Mouse (Mus musculus) neural tube, embryonic 15.5 days (tissue): ENCODE results near the gene Tmem8b. TPM values are rescaled to one million over a fixed set of nuclear protein-coding genes. Genes with fewer than 3 reads are reported as not detected.

Experiments
- ATAC-seq: fragments of 200-750 bp; cut with Nextera tagmentation; 2 replicates; pipeline ENCODE4 v1.8.0; 2017; ENCODE audit warnings: mild to moderate bottlenecking, moderate TSS enrichment, moderate library complexity; ENCODE audit not compliant: low FRiP score
- H3K27ac ChIP-seq: fragments of 300-500 bp; sonication (generic); replicated peaks from 2 replicates; pipeline ENCODE4 v1.5.1; 2015; ENCODE audit warnings: mild to moderate bottlenecking, inconsistent platforms
- H3K27me3 ChIP-seq: fragments of 300-500 bp; sonication (generic); replicated peaks from 2 replicates; pipeline ENCODE4 v1.6.1; 2015; ENCODE audit warnings: inconsistent platforms
- H3K36me3 ChIP-seq: fragments of 300-500 bp; sonication (generic); 2 replicates; pipeline ENCODE4 v1.6.1; 2015; ENCODE audit warnings: inconsistent platforms
- H3K4me1 ChIP-seq: fragments of 300-500 bp; sonication (generic); 2 replicates; pipeline ENCODE4 v1.6.1; 2015; ENCODE audit warnings: inconsistent platforms
- H3K4me2 ChIP-seq: fragments of 300-500 bp; sonication (generic); 2 replicates; pipeline ENCODE4 v1.6.1; 2015; ENCODE audit warnings: inconsistent platforms, mild to moderate bottlenecking, moderate library complexity
- H3K4me3 ChIP-seq: fragments of 300-500 bp; sonication (generic); replicated peaks from 2 replicates; pipeline ENCODE4 v1.5.1; 2015; ENCODE audit warnings: mild to moderate bottlenecking, inconsistent platforms
- H3K9ac ChIP-seq: fragments of 300-500 bp; sonication (generic); replicated peaks from 2 replicates; pipeline ENCODE4 v1.6.1; 2015; ENCODE audit warnings: mild to moderate bottlenecking, inconsistent platforms
- H3K9me3 ChIP-seq: fragments of 300-500 bp; sonication (generic); replicated peaks from 2 replicates; pipeline ENCODE4 v1.6.1; 2016; ENCODE audit warnings: inconsistent platforms
- WGBS: fragments of 180-500 bp; shearing (Covaris S2); methylation state at CpG from one replicate; pipeline ENCODE4 v1.1.7; 2015; ENCODE audit warnings: mixed read lengths; 5-methylcytosine and 5-hydroxymethylcytosine counted together
- polyA plus RNA-seq: library from polyadenylated mRNA; unstranded; fragments of >200 nt; fragmentation: Nextera tagmentation; extraction: Ambion mirVana; gene quantifications from 2 replicates; pipeline ENCODE4 v1.2.1, GENCODE M21; 2015

Gene Tmem8b
- 9.1 and 12.4 TPM in 2 replicates for polyA plus RNA-seq

DNA sequence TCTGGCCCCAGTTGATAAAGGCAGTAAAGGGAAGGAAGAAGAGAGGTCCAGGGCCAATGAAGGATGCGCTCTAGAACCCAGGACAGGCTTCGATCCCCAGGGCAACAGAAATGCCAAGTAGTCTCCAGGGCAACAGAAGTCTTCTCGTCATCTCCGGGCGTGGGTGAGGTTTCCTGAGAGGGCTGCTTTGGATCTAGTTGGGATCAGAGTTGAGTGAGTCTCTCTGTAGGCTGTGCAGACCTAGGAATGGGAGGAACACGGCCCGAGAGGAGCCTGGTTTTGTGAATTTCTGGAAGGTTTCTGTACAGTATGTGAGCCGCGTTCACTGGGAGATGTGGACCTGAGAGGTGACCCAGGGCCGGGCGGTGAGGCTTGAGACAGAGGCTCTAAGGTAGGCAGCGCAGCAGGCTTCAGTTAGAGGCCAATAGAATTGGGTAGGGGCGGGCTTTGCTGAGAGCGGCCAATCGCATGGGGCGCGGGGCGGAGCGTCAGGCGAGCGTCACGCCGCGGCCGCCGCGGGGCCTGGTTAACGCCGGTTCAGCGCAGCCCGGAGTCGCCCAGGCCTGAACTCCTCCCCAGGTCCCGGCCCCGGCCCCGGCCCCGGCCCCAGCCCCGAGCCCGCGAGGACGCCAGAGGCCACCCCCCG, at the start of gene Tmem8b, which contains the start of gene Fam221b:
Tmem8b (plus strand) TSS at position 190 of the 646 bp plus-strand sequence.
Fam221b (minus strand) TSS at position 364 of the 646 bp plus-strand sequence.
- WGBS, result 1% methylated on average over 36 of the region's 41 CpGs
- Histone ChIP-seq H3K4me1 (peaks cover 47% of the 10 kb centered on the region), H3K9ac (peak within 1 kb of the TSS; percentile 84), H3K9me3 (no peaks in the 10 kb centered on the region), H3K27ac (peak within 1 kb of the TSS; percentile 72), H3K27me3 (peaks cover 12% of the 10 kb centered on the region), H3K36me3 (peaks cover 1% of the 10 kb centered on the region; the same call in 1 of the 2 replicates), H3K4me2 (peak within 1 kb of the TSS; percentile 92), H3K4me3 (peak within 1 kb of the TSS; percentile 87)
- peak; percentile 94 for ATAC-seq

DNA sequence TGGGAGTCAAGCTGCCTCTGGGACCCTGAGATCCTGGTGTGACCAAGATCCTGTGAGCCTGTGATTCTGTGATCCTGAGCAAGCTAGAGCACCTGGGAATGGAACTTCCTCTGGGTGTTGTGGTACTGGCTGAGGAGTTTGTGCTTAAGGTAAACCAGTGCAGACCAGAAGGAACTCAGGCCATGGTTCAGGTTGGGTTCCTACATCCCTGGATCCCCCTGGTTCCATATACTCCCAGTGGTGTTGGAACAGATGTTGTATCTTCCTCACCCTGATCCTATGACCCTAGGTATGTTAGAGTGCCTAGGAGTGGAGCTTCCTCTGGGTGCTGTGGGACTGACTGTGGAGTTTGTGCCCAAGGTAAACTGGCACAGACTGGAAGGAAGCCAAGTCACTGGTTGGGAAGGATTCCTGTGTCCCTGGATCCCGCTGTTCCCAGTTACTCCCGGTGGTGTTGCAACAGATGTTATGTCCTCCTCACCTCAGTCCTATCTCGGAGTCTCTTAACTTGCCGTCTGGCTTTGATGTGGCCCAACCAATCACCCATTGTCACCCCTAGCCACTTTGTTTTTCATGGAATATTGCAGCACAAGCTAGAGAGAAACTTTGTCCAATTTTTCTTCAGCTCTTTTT, 48.5 kb upstream of the Tmem8b start:
- no peaks in the 10 kb centered on the region for H3K36me3 ChIP-seq
- H3K9ac ChIP-seq, result no peak overlapping the region
- WGBS, result 82% methylated on average over 4 of the region's 4 CpGs
- no peak for ATAC-seq
- H3K27ac ChIP-seq, result no peak overlapping the region
- no peak overlapping the region for H3K4me3 ChIP-seq
- no peak overlapping the region for H3K4me2 ChIP-seq
- H3K4me1 ChIP-seq, result no peaks in the 10 kb centered on the region
- H3K27me3 ChIP-seq, result 0 out of 2 replicates have a peak, but pooled peaks cover 4% of the 10 kb centered on the region
- H3K9me3 ChIP-seq, result no peaks in the 10 kb centered on the region

DNA sequence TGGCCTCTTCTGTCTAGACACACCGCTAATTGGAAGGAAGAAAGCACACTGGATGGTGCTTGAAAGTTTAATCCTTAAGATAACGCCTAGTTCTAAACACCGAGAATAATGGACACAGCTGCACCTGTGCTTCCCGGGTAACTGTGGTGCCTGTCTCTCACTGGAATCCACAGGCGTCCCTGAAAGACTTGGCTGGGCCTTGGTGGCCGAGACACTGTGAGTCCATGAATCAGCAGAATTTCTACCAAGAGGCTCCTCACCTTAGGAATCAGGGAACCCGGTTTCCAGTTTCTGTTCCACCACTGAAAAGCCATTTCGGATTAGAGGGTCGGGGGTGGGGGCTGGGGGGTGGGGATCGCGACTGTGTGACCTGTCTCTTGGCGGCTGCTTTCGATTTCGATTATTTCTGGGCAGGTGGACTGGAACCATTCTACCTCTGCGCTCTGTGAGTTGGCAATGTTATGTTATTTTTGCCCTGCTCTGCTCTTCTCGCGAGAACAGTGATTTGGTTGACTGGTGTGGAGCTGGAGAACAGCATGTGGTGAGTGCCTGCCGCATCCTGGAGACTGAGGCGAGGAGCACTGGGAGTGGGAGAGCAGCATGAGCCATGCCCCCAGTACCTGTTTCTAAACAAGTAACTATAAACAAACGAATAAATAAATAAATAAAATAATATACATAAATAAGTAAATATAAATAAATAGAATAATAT, 39.5 kb upstream of the Tmem8b start:
- peak overlapping the region; percentile 32 for H3K4me2 ChIP-seq
- ATAC-seq, result peak; percentile 40; the same call in 1 of the 2 replicates
- no peak overlapping the region for H3K9ac ChIP-seq
- H3K4me3 ChIP-seq, result no peak overlapping the region
- 0 out of 2 replicates have a peak overlapping the region, but pooled peaks have one; percentile 1 for H3K27ac ChIP-seq
- 43% methylated on average over 20 of the region's 20 CpGs for WGBS
- peaks cover 43% of the 10 kb centered on the region for H3K4me1 ChIP-seq
- H3K9me3 ChIP-seq, result no peaks in the 10 kb centered on the region
- H3K36me3 ChIP-seq, result no peaks in the 10 kb centered on the region
- H3K27me3 ChIP-seq, result no peaks in the 10 kb centered on the region

DNA sequence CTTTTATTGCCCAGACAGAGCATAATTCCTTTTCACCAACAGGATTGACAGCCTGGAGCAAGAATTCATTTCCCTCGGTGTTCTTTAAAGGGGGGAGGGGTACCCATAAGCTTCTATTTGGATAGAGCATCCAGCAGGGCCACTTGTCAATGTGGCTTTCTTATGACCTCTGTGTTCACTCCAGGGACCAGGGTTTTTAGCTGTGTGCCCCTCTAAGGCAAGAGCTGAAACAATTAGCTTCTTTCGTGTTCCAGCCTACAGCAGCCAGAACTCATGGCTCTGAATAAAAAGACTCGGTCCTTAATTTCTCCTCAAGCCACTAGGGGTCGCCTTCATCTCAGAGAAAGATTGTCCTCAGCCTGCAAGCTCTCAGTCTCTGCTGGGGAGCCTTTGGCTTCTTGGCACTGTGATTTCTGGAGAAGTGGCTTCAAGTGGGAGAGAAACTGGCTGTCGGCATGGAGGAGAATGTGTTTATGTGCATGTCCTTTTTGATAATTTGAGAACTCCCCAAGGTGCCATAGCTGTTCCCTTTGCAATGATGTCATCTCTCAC, 38.7 kb upstream of the Tmem8b start:
- peak; percentile 67 for ATAC-seq
- H3K9me3 ChIP-seq, result no peaks in the 10 kb centered on the region
- peaks cover 45% of the 10 kb centered on the region for H3K4me1 ChIP-seq
- 0% methylated on average over 5 of the region's 5 CpGs for WGBS
- H3K4me3 ChIP-seq, result no peak overlapping the region
- no peaks in the 10 kb centered on the region for H3K36me3 ChIP-seq
- H3K27me3 ChIP-seq, result no peaks in the 10 kb centered on the region
- H3K9ac ChIP-seq, result no peak overlapping the region
- H3K27ac ChIP-seq, result peak overlapping the region; percentile 88
- peak overlapping the region; percentile 94 for H3K4me2 ChIP-seq

DNA sequence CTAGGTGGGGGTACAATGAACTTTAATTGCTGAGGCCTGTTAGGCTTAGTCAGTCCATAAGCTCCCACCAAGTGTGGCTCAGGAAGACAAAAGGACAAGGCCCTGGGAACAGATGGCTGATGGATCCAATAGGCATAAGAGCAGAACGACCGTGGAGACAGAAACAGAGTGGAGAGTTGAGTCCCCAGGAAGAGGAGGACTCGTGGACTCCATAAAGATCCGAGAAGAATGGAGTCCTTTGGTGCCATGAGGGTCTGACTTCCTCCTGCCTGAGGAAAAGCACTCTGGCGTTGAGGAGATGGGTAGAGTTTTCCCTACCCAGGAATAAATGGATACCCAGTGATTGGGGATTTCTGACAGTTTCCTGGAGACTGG, 38.1 kb upstream of the Tmem8b start:
- Histone ChIP-seq H3K9ac (no peak overlapping the region; the same call in 1 of the 2 replicates), H3K4me2 (peak overlapping the region; percentile 94), H3K36me3 (no peaks in the 10 kb centered on the region), H3K4me3 (peak overlapping the region; percentile 59), H3K27me3 (no peaks in the 10 kb centered on the region), H3K4me1 (peaks cover 45% of the 10 kb centered on the region), H3K9me3 (no peaks in the 10 kb centered on the region), H3K27ac (peak overlapping the region; percentile 88)
- WGBS, result 13% methylated on average over 5 of the region's 5 CpGs
- ATAC-seq, result peak; percentile 12; the same call in 1 of the 2 replicates

DNA sequence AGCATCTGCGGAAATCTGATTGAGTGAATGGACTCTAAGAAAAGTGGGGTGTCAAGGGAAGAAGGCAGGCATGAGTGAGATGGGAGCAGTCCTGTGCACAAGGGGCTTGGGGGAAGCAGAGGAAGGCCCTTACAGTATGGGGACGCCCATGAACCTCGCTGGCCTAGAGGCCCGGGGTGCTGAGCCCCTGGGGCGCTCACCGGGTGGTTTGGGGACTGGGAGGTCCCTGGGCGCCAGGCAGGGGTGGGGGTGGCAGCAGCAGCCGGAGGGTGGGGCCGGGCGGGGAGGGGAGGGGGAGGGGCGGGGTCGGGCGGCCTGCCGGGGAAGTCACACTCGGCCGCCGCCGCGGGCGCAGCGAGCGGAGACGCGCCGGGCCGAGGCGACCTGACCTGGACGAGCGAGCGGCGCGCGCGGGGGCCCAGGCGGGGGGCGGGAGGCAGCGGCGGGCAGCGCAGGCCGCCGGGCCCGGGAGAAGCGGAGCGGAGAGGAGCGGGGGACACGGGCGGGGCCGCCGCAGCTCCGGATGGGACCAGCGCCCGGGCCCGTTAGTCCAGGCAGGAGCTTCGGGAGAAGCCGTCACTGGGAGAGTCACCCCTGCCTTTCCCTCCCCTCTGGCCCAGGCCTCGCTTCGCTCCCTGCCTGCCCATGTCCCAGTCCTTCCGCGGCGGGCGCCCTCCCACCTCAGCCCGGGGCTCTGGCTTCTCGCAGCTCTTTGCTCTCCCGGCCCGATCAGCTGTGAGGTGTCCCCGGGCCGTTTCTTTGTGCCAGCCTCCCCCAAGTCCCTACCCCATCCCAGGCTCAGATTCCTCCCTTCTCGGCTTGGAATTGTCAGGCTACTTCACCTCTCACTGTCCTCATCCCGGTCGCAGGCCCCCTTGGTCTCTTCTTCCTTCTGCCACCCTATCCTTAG, 37.5 kb upstream of the Tmem8b start, which contains the start of gene Npr2:
Npr2 (plus strand) TSS at position 890 of the 910 bp plus-strand sequence.
- H3K4me2 ChIP-seq, result peak within 1 kb of the TSS; percentile 94
- peaks cover 45% of the 10 kb centered on the region for H3K4me1 ChIP-seq
- H3K4me3 ChIP-seq, result peak within 1 kb of the TSS; percentile 59
- peak; percentile 43; the same call in 1 of the 2 replicates for ATAC-seq
- H3K27ac ChIP-seq, result peak within 1 kb of the TSS; percentile 88
- peak within 1 kb of the TSS; percentile 78 for H3K9ac ChIP-seq
- H3K27me3 ChIP-seq, result no peaks in the 10 kb centered on the region
- WGBS, result under 1% methylated on average over 25 of the region's 70 CpGs
- no peaks in the 10 kb centered on the region for H3K36me3 ChIP-seq
- H3K9me3 ChIP-seq, result no peaks in the 10 kb centered on the region

DNA sequence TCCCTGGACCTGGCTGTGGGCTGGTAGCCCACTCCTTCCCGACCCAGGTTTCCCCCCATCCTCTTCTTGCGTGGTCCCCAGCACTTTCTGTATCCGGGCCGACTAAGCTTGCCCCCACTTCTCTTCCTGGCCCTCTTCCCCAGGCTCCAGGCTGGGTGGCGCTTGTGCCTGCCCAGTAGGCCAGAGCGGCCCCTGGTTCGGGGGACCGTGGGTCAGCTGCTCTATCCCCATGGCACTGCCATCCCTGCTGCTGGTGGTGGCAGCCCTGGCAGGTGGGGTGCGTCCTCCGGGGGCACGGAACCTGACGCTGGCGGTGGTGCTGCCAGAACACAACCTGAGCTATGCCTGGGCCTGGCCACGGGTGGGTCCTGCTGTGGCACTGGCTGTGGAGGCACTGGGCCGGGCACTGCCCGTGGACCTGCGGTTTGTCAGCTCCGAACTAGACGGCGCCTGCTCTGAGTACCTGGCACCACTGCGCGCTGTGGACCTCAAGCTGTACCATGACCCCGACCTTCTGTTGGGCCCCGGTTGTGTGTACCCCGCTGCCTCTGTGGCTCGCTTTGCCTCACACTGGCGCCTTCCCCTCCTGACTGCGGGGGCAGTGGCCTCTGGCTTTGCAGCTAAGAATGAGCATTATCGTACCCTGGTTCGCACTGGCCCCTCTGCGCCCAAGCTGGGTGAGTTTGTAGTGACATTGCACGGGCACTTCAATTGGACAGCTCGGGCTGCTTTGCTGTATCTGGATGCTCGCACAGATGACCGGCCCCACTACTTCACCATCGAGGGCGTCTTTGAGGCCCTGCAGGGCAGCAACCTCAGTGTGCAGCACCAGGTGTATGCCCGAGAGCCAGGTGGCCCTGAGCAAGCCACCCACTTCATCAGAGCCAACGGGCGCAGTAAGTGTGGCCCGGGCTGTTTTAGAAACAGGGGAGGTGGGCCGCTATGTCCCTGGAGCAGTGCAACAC, 36.5 kb upstream of the Tmem8b start:
- Histone ChIP-seq H3K9me3 (no peaks in the 10 kb centered on the region), H3K27me3 (no peaks in the 10 kb centered on the region), H3K27ac (peak overlapping the region; percentile 88), H3K4me1 (peaks cover 45% of the 10 kb centered on the region), H3K9ac (peak overlapping the region; percentile 78), H3K36me3 (no peaks in the 10 kb centered on the region), H3K4me3 (peak overlapping the region; percentile 59), H3K4me2 (peak overlapping the region; percentile 94)
- peak; percentile 15; the same call in 1 of the 2 replicates for ATAC-seq
- 45% methylated on average over 42 of the region's 42 CpGs for WGBS

DNA sequence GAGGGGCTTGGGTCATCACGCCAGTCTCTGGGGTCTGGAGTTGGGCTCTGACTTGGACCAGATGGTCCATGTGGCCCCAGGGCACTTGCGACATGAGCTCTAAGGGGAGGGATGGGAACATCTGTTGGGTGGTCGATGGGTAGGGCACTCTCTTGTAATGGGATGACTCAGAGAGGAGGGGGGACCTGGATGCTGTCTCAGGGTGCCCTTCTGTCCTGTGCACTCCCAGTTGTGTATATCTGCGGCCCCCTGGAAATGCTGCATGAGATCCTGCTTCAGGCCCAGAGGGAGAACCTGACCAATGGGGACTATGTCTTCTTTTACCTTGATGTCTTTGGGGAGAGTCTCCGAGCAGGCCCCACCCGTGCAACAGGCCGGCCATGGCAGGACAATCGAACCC, 35.5 kb upstream of the Tmem8b start:
- H3K9ac ChIP-seq, result no peak overlapping the region
- no peaks in the 10 kb centered on the region for H3K9me3 ChIP-seq
- no peaks in the 10 kb centered on the region for H3K36me3 ChIP-seq
- no peak overlapping the region for H3K27ac ChIP-seq
- H3K4me3 ChIP-seq, result no peak overlapping the region
- no peak for ATAC-seq
- H3K4me2 ChIP-seq, result peak overlapping the region; percentile 94
- H3K4me1 ChIP-seq, result peaks cover 45% of the 10 kb centered on the region
- 65% methylated on average over 8 of the region's 8 CpGs for WGBS
- H3K27me3 ChIP-seq, result no peaks in the 10 kb centered on the region

DNA sequence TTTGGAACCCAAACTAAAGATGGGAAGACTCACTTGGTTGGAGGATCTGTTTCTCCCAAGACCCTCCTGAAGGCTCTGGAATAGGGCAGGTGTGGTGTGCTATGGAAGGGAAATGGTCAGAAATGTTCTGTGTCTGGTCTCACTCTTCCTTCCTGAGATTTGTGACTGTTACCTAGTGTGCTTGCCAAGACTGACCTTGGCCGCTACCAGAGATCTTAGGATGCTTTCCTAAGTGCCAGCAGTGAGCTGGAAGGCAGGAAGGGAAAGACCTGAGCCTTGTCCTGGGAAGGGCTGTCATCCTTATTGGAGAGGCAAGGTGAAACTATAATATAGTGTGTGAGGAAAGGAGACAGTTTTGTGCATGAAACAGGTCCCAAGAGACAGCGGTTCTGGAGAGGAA, 35.0 kb upstream of the Tmem8b start:
- Histone ChIP-seq H3K4me2 (peak overlapping the region; percentile 94; the same call in 1 of the 2 replicates), H3K9me3 (no peaks in the 10 kb centered on the region), H3K27ac (no peak overlapping the region), H3K9ac (no peak overlapping the region), H3K4me3 (no peak overlapping the region), H3K4me1 (peaks cover 45% of the 10 kb centered on the region), H3K27me3 (no peaks in the 10 kb centered on the region), H3K36me3 (no peaks in the 10 kb centered on the region)
- 97% methylated on average over 2 of the region's 2 CpGs for WGBS
- ATAC-seq, result no peak
